Mouse (Mus musculus) ES-CJ7 (cell line): Measurements from ENCODE around the gene Hoxd8.

ENCODE experiments used
- DNase-seq: peaks from one replicate; pipeline ENCODE4 v3.0.0; 2011; ENCODE audit warnings: low read depth, low spot score

Gene Hoxd8

DNA sequence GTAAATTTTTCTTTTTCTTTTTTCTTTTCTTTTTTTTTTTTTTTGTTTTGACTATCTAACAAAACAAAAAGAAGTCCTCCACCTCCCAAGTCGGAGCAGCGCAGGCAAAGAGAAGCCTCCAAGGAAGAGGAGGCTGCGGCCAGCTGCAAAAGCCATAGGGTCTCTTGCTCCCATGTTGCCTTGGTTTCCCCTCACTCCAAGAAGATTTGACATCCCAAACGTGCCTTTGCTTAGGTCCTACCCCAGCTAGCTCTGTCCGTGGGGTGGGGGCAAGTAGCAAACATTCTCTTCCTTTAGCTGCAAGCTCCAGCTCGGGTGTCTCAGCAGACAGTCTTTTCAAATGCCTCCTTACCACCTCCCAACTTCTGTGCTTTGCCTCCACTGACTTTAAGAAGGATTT is 29.4 kb downstream of the Hoxd8 start:
- DNase-seq: no peak

DNA sequence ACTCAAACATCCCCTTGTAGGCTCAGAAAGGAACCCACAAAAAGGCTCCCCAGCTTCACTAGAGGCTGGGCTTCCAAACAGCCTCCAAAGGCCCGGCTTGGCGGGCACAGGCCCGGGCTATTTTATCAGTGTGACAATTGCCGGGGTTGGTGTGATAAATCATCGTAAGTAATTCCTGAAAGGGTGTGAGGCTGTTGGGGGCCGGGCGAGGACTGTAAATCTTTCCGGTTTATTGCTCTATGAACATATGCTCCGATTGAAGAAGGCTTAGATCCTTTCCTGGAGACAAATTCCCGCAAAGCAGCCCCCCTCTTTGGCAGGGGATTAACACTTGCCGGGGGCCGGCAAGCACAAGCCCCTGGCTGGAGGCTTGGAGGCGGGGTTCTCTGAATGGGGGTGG is 30.0 kb downstream of the Hoxd8 start:
- no peak for DNase-seq

DNA sequence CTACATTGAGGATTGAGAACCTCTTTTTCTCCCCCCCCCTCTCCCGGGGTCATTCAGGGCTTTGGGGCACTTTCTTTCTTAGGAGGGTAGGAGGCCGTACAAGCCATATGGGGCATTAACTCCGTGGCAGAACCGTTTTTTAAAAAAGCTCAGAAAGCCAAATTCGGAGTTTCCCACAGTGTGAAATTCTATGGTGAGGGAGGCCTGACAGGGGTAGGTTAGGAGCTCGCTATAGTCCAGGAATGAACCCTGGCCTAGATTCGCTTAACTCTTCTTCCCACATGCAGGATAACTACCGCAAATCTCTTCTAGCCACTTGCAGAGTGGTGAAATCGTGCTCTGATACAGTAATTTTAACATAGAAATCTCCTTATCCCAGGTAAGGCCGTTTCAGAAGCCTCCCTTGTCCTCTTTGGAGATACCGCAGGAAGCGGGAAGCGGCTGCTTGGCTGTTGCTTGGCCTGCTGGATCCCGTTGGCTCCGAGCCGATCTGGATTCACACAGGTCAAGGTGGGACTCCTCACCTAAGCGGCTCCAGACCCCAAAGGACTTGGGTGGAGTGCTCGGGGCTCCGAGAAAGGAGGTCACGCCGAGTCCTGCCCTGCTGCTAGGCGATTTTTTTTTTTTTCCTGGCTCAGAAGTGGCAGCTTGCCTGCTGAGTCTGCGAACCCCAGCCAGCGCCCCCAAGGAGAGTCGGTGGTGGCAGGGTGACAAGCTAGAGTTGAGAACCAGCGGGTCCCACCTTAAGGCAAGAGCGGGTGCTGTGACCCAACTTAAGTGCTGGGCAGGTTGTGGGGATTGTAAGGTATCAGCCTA is 30.8 kb downstream of the Hoxd8 start:
- no peak for DNase-seq

DNA sequence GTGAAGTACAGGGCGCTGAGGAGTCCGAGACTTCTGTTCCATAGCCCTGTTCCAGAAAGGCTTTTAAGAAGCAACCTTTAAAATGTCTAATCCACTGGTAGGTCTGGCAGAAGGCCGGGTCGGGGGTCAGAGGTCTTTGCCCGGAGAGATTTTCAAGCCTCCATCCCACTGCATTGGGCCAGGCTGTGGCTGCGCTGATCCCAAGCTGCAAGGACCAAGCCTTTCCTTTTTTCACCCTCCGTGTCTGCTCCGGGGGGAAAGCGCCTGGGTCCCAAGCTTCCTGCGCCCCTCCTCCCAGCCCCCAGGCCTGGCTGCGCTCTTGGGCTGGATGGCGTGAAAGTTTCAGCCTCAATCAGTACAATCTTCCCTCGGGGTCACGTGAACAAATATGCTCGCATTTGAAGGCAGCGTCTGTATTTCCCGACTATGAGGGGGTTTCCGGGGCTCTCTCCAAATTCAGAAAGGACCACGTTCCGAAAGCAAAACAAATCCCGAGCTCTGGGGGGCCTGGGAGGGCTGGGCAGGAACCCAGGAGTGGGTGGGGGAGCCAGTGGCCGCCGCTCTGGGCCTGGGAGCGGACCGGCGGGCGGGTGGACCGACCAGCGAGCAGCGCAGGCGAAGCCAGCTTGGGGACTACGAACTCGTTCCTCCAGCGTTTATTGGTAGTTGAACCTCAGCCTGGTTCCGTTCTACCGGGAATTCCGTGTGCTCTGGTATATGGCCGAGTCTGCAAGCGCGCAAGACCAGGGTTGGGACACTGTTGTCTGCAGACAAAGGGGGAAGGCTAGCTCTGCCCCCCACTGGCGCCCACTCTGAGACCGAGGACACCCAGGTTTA is 31.7 kb downstream of the Hoxd8 start:
- no peak for DNase-seq

DNA sequence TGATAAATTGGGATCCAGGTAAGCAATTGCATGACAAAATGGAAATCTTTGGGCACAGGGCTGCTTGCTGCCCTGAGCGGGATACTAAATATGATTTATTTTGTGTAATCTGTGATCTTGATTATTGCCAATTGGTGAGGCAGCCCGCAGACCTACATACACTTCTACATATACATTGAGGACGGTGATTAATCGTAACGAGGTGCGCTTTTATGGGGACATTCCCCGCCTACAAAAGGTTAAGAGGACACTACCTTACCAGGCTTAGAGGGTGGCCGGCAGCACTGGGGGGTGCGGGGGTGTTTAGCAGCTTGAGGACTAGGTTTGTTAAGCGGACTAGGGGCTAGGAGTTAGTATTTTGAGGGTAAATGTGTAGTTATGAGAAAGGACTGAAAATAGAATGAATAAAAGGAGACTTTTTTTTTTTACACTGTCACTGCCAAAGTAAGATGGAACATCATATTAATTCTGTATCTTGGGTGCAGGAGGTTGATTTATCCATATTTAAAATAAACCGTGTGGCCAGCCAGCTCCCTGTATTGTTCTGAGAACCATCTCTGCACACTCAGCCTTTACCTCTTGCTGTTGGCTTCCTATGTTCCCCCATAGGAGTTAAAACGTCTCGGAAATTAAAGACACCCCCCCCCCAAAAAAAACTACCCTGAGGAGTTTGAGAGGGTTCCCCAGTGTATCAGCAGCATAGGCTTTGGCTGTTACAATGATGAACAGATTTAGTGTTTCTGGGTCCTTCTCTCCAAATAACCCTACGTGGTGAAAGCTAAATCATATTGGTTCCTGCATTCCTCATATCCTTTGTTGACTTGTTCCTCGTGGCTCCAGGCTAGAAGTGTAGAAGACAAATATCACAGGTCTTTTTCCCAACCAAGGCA is 32.5 kb downstream of the Hoxd8 start:
- DNase-seq: no peak

DNA sequence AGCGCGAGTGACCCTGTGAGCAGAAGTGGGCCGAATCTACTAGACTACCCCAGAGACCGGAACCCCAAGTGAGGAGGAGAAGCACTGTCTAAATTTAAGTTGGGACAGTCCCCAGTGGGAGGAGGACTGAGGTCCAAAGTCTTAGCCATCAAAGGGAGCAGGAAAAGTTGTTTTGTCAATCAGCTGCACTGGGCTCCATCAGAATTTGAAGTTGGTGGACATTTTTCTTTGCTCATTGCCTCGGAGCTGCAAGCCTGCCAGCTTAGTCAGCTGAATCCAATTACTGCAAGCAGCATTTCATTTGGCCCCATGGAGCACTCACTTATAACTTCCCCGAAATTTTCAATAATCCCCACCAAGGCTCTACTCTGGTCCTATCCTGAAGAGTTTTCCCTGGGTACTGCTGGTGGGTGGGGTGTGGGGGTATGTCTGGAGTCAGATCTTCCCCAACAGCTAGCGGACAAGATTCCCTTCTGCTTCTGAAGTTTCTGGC is 33.2 kb downstream of the Hoxd8 start:
- no peak for DNase-seq

DNA sequence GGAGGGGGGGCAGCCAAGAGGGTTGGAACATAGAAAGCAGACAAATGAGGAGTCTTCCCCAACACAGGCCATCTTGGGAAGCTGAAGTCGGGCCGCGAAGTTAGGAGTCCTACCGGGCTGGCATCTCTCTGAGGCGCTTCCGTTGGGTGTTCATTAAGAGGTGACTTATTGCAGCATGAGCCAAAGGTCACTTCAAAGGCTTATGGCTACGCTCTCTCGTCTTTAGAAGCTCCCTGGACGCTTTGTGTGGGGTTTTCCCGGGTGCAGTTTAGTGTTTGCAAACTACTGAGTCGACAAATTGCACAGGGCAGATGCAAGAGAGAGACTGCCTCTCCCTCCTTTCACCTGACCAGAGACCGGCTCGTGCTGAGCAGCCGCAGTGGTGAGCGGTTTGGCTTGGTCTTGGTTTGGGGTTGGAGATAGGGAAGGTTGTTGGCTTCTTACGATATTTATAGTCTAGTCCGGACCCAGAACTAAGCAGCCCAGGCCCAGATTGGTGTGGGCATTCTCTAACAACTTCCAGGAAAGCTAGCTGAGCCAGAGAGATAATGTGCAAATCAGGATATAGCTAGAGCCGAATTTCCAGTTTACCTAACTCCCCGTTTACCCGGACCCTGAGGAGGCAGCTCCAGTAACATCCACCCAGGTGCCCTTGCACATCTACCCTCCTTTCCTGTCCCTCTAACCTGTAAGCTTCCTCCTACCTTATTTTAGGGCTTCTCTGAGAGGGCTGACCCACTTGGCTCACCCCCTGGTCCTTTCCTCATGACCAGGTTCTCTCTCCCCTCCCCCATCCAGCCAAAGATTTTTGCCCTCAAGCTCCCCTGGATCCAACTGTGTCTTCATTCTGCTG is 34.4 kb downstream of the Hoxd8 start:
- DNase-seq: no peak

DNA sequence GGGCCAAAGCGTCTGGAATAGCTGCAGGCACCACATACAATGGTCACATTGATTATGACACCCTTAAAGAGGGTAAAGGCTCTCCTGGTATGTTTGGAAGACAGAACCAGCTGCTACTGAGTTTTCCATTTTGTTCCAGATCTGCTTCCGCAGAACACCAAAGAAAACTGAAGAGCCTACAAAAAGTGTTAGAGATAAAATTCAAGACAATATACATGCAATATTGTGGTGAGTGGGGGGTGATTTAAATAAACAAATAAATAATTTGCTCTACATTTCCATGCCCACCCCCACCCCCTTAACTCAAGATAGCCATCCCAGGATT is 35.0 kb downstream of the Hoxd8 start:
- no peak for DNase-seq

DNA sequence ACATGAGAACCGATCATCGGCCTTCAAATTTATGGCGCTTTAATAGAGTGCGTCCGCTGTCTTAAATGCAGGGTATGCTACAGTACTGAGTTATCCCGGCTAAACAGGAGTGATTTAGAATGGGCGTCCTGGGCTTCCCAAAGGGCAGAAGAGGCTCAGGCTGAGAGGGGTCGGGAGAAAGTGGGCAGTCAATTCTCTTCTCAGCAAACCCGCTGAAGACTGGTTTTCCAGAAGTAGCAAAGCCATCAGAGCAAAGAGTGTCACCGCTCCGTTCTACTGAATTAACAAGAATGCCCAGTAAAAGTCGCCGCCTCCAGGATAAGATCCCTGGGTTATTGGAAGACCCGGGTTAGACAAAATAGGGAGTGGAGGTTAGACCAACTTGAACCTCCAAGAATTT is 35.5 kb downstream of the Hoxd8 start:
- no peak for DNase-seq

DNA sequence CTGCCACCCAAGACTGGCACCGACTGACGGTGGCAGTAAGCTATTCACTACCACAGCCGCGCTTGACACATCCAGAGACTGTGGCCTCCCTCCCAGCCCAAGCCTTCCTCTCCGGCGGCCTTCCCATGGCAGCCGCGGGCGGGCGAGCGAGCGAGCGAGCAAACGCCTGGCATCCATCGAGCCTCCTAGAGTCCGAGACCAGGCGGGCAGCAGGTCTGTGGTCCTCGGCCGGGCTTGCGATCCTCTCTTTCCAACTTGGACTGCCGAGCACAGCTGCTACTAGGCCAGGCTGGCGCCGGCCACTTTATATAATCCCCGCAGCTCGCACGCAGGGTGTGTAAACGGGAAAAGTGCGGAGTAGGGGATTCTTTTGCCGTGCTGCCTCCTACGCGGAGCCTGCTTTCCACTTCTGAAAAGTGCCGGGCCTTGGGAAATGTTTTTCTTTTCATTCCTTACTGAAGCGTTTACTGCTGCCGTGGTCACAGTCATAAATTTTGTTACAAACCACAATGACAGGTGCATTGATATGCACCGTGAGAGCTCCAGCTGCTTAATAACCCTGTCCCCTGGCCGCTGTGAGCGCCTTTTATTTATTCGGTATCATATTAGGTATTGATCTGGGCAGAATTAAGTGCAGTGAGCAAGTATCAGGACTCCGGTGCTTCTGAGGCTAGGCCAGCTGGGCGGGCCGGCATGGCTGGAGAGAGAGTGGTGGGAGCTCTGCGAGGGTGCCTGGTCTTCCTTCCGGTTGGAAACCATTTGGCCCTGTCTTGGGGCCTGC is 36.1 kb downstream of the Hoxd8 start:
- DNase-seq: peak; percentile 10

DNA sequence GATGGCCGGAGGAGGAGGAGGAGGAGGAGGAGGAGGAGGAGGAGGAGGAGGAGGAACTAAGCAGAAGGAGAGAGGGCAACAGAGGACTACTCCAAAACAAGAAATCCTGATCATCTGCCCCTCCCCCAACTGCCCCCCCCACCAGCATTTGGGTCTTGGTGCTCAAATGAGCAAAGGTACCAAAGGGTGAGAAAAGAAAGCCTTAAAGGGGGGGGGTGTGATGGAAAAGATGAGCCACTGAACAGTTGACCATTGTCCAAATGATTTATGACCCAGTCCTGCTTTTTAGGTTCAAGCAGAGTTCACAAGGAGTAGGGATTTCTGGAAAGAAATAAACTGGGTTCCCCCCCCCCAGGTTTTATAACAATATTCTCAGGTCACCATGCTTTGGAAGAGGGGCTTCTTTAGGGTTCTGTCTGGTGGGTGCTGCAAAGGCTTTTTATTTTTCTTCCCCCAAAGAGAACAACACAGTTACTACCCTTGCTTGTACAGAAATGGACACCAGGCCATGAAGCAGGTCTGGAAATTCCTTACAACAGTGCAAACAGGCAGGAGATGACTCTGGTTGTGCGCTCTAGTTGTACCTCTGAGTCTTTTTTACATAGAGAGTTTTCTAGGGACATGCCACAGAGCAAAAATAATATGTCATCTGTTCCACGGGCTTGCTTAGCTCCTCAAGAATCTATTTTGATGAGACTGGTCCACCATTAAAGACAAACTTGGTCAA is 37.0 kb downstream of the Hoxd8 start:
- DNase-seq: no peak

DNA sequence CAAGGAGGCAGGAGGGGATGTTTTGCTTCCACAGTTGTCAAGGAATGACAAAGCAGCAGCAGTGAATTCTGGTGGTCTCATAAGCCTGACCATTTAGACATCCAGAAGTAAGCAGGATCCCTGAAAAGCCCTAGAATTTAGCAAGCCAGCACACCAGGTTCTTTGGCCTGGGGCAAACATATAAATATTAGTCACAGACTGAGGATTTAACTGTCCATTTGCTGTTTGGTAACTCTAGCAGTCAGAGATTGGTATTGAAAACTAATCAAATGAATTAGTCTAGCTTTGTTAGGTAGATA is 37.5 kb downstream of the Hoxd8 start:
- no peak for DNase-seq

DNA sequence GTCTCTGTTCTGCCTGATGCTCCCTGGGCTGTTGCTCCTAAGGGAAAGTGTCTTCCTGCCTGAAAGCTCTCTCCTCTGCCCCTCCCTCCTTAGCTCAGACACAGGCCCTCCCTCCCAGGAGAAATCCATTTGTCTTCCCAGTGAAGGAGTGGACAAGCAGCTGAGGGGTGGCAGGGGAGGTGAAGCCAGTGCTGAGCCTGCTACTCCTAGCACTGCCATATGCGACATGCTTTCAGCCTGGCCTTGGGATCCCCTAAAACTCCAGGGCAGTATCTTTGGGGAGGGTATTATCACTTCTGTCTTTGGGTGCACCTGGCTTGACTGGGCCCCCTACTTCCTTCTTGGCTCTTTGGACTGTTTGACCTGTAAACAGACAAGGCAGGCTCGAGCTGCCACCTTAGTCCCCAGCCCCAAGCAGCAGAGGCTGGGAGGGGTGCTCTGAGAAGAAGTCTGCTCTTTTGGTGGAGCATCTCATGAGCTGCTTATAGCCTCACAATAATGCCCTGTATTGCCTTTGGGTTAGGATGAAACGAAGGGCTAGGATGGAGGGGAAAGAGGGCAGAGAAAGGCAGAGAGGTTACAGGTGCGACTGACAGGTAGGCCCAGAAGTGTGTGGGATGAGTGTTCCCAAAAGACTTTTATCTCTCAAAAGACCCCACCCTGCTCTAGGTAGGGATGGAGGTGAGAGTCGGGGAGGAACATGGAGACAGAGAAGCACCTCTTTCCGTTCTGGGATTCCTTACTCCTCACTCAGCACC is 41.3 kb downstream of the Hoxd8 start:
- peak; percentile 24 for DNase-seq

DNA sequence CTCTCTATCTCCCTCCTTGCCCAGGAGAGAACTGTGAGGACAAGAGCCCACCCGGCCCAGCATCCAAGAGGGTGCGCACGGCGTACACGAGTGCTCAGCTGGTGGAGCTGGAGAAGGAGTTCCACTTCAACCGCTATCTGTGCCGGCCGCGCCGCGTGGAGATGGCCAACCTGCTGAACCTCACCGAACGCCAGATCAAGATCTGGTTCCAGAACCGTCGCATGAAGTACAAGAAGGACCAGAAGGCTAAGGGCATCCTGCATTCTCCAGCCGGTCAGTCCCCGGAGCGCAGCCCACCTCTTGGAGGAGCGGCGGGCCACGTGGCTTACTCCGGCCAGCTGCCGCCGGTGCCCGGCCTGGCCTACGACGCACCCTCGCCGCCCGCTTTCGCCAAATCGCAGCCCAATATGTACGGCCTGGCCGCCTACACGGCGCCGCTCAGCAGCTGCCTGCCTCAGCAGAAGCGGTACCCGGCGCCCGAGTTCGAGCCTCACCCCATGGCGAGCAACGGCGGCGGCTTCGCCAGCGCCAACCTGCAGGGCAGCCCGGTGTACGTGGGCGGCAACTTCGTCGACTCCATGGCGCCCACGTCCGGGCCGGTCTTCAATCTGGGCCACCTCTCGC is 42.0 kb downstream of the Hoxd8 start:
- peak; percentile 19 for DNase-seq

DNA sequence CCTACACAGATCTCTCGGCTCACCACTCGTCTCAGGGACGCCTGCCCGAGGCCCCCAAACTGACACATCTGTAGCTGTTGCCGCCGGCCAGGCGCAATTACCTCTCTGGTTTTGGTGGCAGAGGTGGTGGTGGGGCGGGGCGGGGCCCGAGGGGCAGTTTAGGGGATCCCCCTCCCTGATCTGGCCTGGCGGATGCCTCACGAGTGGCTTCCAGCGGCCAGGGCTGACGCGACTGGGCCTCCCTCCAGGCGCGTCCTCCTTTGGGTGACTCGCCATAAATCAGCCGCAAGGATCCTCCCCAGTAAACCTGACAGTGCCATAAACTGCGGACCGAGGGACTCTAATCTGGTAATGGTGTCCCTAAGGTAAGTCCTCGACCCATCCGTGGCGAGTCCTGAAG is 42.6 kb downstream of the Hoxd8 start:
- peak; percentile 14 for DNase-seq

DNA sequence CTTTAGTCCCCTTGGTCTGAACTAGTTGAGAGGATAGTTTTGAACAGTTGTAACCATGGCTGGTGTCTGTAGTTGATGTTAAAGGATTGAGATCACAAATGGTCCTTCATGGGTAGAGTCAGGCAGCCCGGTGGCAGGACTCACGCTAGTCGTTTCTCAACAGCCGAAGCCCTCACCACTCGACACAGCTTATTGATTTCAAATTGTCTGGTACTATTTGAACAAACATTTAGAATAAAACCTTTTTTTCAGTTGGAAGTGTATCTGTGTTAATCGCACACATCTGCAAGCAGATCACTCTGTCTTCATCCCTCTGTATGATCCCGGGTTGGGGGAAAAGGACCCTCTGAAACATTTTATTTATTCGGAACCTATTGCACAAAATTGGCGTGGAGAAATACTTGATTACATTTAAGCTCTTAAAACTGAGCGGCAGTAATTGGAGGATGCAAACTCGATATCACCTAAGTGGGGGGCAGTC is 43.3 kb downstream of the Hoxd8 start:
- no peak for DNase-seq

DNA sequence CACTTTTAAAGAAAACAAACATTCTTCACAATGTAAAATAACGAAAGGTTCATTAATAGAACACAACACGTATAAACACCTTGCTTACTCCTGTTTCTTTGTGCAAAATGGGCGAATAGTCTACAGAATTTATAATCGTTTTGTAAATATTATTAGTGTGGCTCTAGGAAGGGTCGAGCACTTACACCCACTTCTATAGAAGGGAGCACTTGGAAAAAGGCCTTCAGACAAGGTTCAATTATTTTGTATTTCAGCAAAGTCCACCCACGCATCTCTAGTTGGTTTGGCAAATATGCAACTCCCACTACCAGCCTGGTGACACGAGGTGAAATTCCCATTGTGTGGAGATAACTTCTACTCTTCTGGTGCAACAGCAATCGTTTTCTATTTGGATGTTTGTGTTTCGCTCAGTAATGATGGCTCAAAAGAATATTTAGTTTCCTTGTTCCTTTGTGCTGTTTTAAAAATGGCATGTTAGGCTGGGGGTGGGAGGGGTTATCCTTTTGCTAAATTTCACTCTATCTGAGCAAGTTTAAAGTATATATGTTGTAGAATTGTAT is 44.1 kb downstream of the Hoxd8 start:
- DNase-seq: no peak
